Mouse (Mus musculus) cerebellum, postnatal 14 days (tissue): ENCODE measurements at regions not wholly inside any gene's neighbourhood (a gene's known extent, or its start where the extent isn't known, plus 50 kb on each side); places are given as distances from the start of the nearest gene placed in this dataset.
"Not testable (repeated sequence)": the region's sequence is repeated elsewhere in the genome, so short reads cannot be mapped to it uniquely, and the experiment has no call there.

Experiments used
- DNase-seq, 2 experiments: peaks; one replicate each; pipeline ENCODE4 v3.0.0; 2021; ENCODE audit warnings: mixed read lengths in 2 of 2

DNA sequence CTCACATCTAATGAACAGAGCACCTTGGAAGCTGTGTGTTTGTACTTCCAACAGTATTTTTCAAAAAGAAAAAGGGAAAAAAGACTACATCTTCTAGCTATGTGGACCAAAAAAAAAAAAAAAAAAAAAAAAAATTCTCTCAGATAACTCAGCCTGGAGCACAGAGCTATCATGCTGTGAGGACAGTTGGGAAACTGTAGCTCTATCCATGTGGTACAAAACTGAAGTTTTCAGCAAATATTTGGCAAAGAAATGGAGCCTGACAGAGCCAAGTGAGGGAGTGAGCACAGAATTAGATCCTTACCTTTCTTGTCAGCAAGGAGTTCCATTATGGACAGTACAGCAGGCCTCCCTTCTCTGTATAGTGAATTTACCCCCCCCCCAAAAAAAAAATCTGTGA is 550.2 kb downstream of the Rapgef2 start:
- DNase-seq = peak; percentile 12 to 65

- no peak for DNase-seq
Measured at GRCm38 (mm10) chr3:78716691-78717090, 569.6 kb downstream of the Rapgef2 start.

- no peak for DNase-seq
Measured at GRCm38 (mm10) chr3:78707687-78708086, 578.6 kb downstream of the Rapgef2 start.

- peak in 1 of 2 experiments; percentile 7 for DNase-seq
Measured at GRCm38 (mm10) chr3:78698936-78699335, 587.4 kb downstream of the Rapgef2 start.

GRCm38 (mm10) chr3:78691499-78691898 is 594.8 kb downstream of the Rapgef2 start:
- peak in 1 of 2 experiments; percentile 19 for DNase-seq

GRCm38 (mm10) chr3:78677656-78678055 is 608.7 kb downstream of the Rapgef2 start:
- no peak for DNase-seq

GRCm38 (mm10) chr3:78676806-78677205 is 609.5 kb downstream of the Rapgef2 start:
- DNase-seq = no peak

- no peak for DNase-seq
Measured at GRCm38 (mm10) chr3:78674529-78675187, 611.7 kb downstream of the Rapgef2 start.

DNA sequence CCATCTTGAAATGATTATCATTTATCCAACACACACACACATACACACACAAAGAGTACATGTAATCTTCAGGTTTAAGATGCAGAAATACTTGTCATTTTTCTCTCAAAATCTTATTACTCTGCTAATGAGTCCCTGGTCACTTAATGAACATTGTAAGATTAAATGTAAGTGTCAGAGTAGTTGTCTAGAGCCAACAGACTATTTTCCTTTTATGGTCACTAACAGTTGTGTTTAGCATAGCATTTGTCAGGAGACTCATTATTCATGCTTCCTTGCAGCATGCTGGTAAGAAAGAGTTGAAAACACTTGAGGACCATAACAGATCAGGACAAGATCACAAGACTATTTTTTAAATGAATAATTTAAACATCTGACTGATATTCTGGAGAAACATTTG is 618.3 kb downstream of the Rapgef2 start:
- no peak for DNase-seq

GRCm38 (mm10) chr3:78667374-78668023 is 618.8 kb downstream of the Rapgef2 start:
- DNase-seq = no peak

GRCm38 (mm10) chr3:78648115-78648514 is 638.2 kb downstream of the Rapgef2 start:
- DNase-seq = peak; percentile 60 to 79

DNA sequence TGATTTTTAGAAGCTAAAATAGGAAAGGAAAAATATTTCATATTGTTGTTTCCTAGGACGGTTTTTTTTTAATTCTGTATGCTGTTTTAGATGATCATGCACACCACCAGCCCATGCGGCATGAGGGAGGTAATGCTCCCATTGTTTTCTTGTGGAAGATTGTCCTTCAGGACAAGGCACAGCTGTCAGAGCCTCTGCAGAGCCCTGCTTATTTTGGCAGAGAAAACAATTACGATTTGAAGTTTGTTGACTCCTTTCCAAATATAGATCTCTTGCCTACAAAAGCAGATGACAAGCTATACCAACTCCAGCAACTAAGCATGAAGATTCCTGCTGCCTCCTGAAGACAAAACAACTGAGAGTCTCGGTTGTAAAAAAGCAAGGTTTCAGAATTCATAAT is 650.9 kb downstream of the Rapgef2 start:
- DNase-seq = no peak

- peak; percentile 77 to 78 for DNase-seq
Measured at GRCm38 (mm10) chr3:78618900-78619299, 667.4 kb downstream of the Rapgef2 start.

DNA sequence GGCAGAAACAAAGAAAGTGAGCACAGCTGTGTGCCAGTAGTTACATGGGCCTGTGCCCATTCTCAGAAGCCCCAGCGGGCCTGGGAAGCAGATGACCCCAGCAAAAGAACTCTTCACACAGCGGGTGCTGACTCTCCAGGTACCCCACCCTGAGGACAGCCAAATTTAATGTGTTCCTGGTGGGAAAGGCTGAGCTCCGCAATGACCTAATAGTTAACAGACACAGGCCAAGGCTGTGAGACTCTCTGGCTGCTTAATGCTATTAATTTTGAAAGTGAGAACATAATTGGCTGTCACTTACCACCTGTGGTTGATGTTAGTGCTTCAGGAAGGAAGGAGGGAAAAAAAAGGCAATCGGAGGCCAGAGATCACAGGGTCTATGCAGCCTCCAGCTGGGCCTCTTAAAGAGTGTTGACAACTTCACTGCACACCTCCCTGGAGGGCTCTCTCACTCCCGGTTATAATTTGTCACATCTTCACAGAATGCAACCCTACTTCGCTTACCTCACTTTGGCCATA is 691.5 kb downstream of the Rapgef2 start:
- DNase-seq = no peak

GRCm38 (mm10) chr3:78594305-78594704 is 692.0 kb downstream of the Rapgef2 start:
- DNase-seq = no peak

- DNase-seq = no peak
Measured at GRCm38 (mm10) chr3:78586639-78587038, 699.7 kb downstream of the Rapgef2 start.

DNA sequence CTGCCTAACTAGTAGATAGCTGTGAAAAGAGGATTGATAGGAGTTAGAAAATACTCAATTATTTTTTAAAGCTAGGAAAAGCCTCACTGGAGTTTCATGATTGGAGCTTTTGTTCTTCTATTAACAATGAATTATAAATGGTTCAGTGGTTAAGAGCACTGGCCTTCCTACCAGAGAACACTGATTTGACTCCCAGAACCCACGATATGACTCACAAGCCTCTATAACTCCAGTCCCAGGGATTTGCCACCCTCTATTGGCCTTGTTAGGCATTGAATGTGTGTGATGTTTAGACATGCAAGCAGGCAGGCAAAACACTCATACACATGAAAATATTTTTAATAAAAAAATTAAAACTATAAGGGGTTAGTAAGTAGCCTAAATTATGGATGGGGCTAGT is 704.4 kb downstream of the Rapgef2 start:
- peak; percentile 27 to 40 for DNase-seq

DNA sequence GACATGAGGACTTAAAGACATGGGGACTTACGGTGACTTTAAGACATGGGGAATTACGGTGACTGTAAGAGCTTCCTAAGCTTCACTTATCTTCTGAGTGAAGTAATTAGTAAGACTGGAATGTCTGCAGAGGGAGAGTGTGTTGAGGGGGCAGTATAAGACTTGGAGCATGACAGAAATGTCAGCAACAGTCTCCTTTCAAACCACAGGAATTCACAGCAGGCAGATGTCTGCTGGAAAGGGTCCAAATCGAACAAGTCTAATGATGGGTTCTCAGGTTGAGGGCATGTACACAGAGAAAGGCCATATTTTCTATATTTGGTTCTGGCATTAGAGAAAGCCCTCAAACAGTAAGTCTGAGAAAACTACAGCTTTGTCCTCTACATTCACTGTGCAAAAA is 705.2 kb downstream of the Rapgef2 start:
- no peak for DNase-seq

DNA sequence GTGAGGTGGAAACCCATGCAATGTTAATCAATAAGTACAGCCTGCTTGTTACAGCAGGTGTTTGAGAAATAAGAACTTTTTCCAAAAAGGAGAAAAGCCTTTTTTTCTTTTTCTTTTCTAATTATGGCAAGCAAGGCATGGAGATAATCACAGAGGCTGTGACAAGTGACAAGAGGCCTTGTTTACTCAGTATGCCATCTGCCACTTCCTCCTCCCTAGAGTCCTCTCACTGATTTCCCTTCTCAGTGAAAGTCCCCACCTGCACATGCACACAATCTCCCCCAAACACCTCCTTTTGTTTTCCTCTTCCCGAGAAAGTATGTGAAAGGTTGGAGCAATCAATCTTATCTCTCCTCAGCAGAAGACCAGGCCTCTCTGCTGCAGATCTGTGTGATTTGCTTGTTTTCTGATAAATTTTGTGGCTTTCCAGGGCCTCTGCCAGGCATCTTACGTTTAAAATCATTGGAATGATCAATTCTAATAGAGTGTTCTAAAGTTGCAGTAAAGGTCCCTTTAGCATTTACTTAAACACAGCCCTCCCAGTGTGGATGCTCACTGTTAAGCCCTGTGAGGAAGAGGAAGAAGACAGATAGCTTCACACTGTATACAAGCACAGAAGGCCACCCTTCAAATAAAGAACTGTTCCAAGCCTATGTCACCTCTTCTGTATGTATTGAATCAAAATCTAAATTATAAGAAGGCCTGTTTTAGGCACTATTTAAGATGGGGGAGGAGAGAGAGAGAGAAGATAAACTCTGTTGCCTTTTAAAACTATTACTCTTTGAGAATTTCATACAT is 710.5 kb downstream of the Rapgef2 start:
- peak in 1 of 2 experiments; percentile 15 for DNase-seq

DNA sequence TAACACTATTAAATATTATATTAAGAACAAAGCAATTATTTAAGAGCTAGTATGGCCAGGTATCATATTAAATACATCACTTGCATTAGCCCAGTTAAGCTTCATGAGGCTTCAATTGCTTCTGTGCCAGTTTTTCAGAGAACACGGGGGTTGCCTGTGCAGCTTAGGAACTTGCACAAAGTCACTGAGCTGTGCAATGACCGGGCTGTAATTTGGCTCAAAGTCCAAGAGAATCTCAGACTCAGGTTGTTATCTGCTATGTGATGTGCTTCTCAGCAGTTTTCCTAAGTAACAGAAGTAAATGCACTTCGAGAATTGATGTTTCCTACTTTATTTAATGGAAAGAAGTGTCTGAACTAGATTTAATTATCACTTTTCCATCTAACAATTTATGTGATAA is 711.5 kb downstream of the Rapgef2 start:
- DNase-seq = peak in 1 of 2 experiments; percentile 13

- no peak for DNase-seq
Measured at GRCm38 (mm10) chr3:78573299-78573698, 713.0 kb downstream of the Rapgef2 start.

DNA sequence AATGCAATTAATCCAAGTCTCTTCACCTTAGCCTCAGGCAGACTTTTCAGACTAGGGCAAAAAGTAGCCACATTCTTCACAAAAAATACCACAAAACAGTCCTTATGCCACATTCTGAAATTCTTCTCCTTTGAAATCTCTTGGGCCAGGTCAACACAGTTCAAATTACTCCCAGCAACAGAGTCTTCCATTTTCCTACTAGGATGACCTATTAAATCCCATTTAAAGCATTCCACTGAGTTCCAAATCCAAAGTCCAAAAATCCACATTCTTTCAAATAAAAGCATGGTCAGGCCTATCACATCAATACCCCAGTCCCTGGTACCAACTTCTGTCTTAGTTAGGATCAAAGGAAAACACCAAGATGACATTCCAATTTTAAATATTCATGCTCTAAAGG is 721.4 kb downstream of the Rapgef2 start:
- DNase-seq = not testable (repeated sequence)
